Mouse (Mus musculus) heart, adult 8-10 months (tissue): ENCODE measurements at regions not wholly inside any gene's neighbourhood (a gene's known extent, or its start where the extent isn't known, plus 50 kb on each side); places are given as distances from the start of the nearest gene placed in this dataset.

Source experiments
- DNase-seq: peaks from one replicate; pipeline ENCODE4 v3.0.0; 2022; ENCODE audit warnings: low spot score

- DNase-seq: no peak
Measured at GRCm38 (mm10) chr3:119893165-119893910, 109.1 kb upstream of the Ptbp2 start.

- DNase-seq: no peak
Measured at GRCm38 (mm10) chr3:119892533-119893164, 108.4 kb upstream of the Ptbp2 start.

GRCm38 (mm10) chr3:119890911-119891310 lies 106.6 kb upstream of the Ptbp2 start:
- no peak for DNase-seq

GRCm38 (mm10) chr3:119888487-119888886 lies 104.2 kb upstream of the Ptbp2 start:
- no peak for DNase-seq

- DNase-seq: no peak
Measured at GRCm38 (mm10) chr3:119876395-119876794, 92.1 kb upstream of the Ptbp2 start.

- no peak for DNase-seq
Measured at GRCm38 (mm10) chr3:119875061-119875460, 90.8 kb upstream of the Ptbp2 start.

- no peak for DNase-seq
Measured at GRCm38 (mm10) chr3:119862194-119862957, 78.1 kb upstream of the Ptbp2 start.
